Mouse (Mus musculus): ENCODE results near the gene Brd4.
A peak's percentile ranks its signal among the peaks of the same experiment; 100 is the strongest.

DNA sequence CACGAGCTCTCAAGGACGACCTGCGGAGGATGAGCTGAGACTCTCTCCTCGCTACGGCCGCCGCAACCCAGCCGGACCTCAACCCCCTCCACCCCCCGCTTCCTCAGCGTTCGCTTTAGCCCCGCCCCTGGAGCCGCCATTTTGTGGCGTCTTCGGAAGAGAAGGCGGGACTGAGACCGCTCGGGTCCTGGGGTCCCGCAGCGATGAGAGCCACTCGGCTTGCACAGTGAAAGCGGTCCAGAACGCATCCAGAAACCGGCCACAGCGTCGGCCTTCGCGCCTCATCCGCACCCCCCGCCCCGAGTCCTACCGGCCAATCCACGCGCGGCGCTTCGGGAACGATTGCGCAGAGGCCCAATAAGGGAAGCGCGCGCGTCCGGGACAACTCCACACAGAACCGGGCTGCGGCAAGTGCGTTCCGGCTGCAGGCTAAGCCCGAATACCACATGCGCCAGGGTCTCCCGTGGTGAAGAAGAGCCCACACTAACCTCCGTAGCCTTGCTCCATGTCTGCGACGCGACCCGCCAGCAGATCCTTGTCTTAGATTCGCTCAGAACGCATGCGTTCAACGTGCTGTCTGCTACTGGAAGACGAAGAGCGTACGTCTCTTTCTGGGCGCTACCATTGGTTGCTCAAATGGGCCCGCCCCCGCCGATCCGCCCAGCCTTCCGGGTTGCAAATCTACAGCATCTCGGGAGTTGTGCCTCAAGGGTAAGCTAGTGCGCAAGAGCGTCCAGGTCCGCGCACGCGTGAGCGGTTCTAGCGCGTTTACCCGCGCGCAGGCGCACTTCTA lies 36.3 kb upstream of the Brd4 start, which contains the start of gene Akap8:
- TF ChIP-seq CTCF (IDR thresholded peaks at IDR 0.05; ENCODE audit: low read depth) (no peak), EP300 (IDR thresholded peaks at IDR 0.05; ENCODE audit: low read depth) (0 out of 2 replicates have a peak, but pooled peaks have one; percentile 32)
